Mouse (Mus musculus): Measurements from ENCODE around the gene Mymx. TPM values are rescaled to one million over a fixed set of nuclear protein-coding genes. Genes with fewer than 3 reads are reported as not detected.

The Mymx gene
- polyA plus RNA-seq, 1 experiment from 2014 or later, result not detected

- Histone ChIP-seq H3K4me2 (ENCODE audit: low read length) (peak overlapping the region; percentile 99), H3K36me3 (ENCODE audit: control insufficient read depth, insufficient read depth, low read length) (peaks cover 24% of the 10 kb centered on the region), H3K9me3 (ENCODE audit: control insufficient read depth, low read length) (no peaks in the 10 kb centered on the region), H3K4me3 (ENCODE audit: control insufficient read depth in 1 of 2, insufficient read depth in 1 of 2, low read depth in 1 of 2, low read length in 2 of 2) (peak overlapping the region; percentile 12 to 19; a peak in 2 of 4 replicates), H3K27ac (replicated peaks in 1 of 2; ENCODE audit: control insufficient read depth in 1 of 2, insufficient read depth in 1 of 2, low read depth in 2 of 2, low read length in 2 of 2) (peak overlapping the region; percentile 47 to 74), H3K9ac (ENCODE audit: low read length) (peak overlapping the region; percentile 55), H3K4me1 (ENCODE audit: control insufficient read depth in 2 of 2, insufficient read depth in 2 of 2, low read length in 2 of 2) (peaks cover 46 to 54% of the 10 kb centered on the region in 2 experiments), H3K27me3 (ENCODE audit: control insufficient read depth, insufficient read depth, low read length) (no peaks in the 10 kb centered on the region)
- 27% methylated on average over 8 of the region's 8 CpGs for WGBS
- no peak for ATAC-seq (ENCODE audit: insufficient number of reproducible peaks, insufficient read depth, low FRiP score, low read depth)
Measured at GRCm38 (mm10) chr17:45592606-45593431, 9.1 kb downstream of the Mymx start.

GRCm38 (mm10) chr17:45591701-45592605 lies 9.9 kb downstream of the Mymx start:
- peak overlapping the region; percentile 99 for H3K4me2 ChIP-seq (ENCODE audit: low read length)
- no peaks in the 10 kb centered on the region for H3K27me3 ChIP-seq (ENCODE audit: control insufficient read depth, insufficient read depth, low read length)
- H3K4me1 ChIP-seq (ENCODE audit: control insufficient read depth in 2 of 2, insufficient read depth in 2 of 2, low read length in 2 of 2), result peaks cover 43 to 51% of the 10 kb centered on the region in 2 experiments
- H3K36me3 ChIP-seq (ENCODE audit: control insufficient read depth, insufficient read depth, low read length), result peaks cover 32% of the 10 kb centered on the region
- ATAC-seq (ENCODE audit: insufficient number of reproducible peaks, insufficient read depth, low FRiP score, low read depth), result peak; percentile 1; the same call in 1 of the 2 replicates
- H3K4me3 ChIP-seq (ENCODE audit: control insufficient read depth in 1 of 2, insufficient read depth in 1 of 2, low read depth in 1 of 2, low read length in 2 of 2), result peak overlapping the region; percentile 12 to 19; a peak in 3 of 4 replicates
- peak overlapping the region; percentile 47 to 74 for H3K27ac ChIP-seq (replicated peaks in 1 of 2; ENCODE audit: control insufficient read depth in 1 of 2, insufficient read depth in 1 of 2, low read depth in 2 of 2, low read length in 2 of 2)
- no peaks in the 10 kb centered on the region for H3K9me3 ChIP-seq (ENCODE audit: control insufficient read depth, low read length)
- WGBS, result 37% methylated on average over 16 of the region's 16 CpGs
- peak overlapping the region; percentile 55 for H3K9ac ChIP-seq (ENCODE audit: low read length)

GRCm38 (mm10) chr17:45590410-45590809 lies 11.5 kb downstream of the Mymx start:
- no peak overlapping the region for H3K9ac ChIP-seq (ENCODE audit: low read length)
- 78% methylated on average over 6 of the region's 6 CpGs for WGBS
- no peak for ATAC-seq (ENCODE audit: insufficient number of reproducible peaks, insufficient read depth, low FRiP score, low read depth)
- peaks cover 41 to 45% of the 10 kb centered on the region in 2 experiments for H3K4me1 ChIP-seq (ENCODE audit: control insufficient read depth in 2 of 2, insufficient read depth in 2 of 2, low read length in 2 of 2)
- no peak overlapping the region for H3K27ac ChIP-seq (replicated peaks in 1 of 2; ENCODE audit: control insufficient read depth in 1 of 2, insufficient read depth in 1 of 2, low read depth in 2 of 2, low read length in 2 of 2)
- H3K4me3 ChIP-seq (ENCODE audit: control insufficient read depth in 1 of 2, insufficient read depth in 1 of 2, low read depth in 1 of 2, low read length in 2 of 2), result no peak overlapping the region
- H3K4me2 ChIP-seq (ENCODE audit: low read length), result no peak overlapping the region
- H3K9me3 ChIP-seq (ENCODE audit: control insufficient read depth, low read length), result no peaks in the 10 kb centered on the region
- peaks cover 42% of the 10 kb centered on the region for H3K36me3 ChIP-seq (ENCODE audit: control insufficient read depth, insufficient read depth, low read length)
- H3K27me3 ChIP-seq (ENCODE audit: control insufficient read depth, insufficient read depth, low read length), result no peaks in the 10 kb centered on the region

- Histone ChIP-seq H3K9me3 (ENCODE audit: control insufficient read depth, low read length) (no peaks in the 10 kb centered on the region), H3K9ac (ENCODE audit: low read length) (no peak overlapping the region), H3K4me1 (ENCODE audit: control insufficient read depth in 2 of 2, insufficient read depth in 2 of 2, low read length in 2 of 2) (peaks cover 43% of the 10 kb centered on the region in 2 experiments), H3K27ac (replicated peaks in 1 of 2; ENCODE audit: control insufficient read depth in 1 of 2, insufficient read depth in 1 of 2, low read depth in 2 of 2, low read length in 2 of 2) (no peak overlapping the region), H3K27me3 (ENCODE audit: control insufficient read depth, insufficient read depth, low read length) (no peaks in the 10 kb centered on the region), H3K4me3 (ENCODE audit: control insufficient read depth in 1 of 2, insufficient read depth in 1 of 2, low read depth in 1 of 2, low read length in 2 of 2) (no peak overlapping the region), H3K36me3 (ENCODE audit: control insufficient read depth, insufficient read depth, low read length) (peaks cover 42% of the 10 kb centered on the region), H3K4me2 (ENCODE audit: low read length) (no peak overlapping the region)
- WGBS, result 88% methylated on average over 8 of the region's 8 CpGs
- ATAC-seq (ENCODE audit: insufficient number of reproducible peaks, insufficient read depth, low FRiP score, low read depth), result no peak
Measured at GRCm38 (mm10) chr17:45589844-45590243, 12.1 kb downstream of the Mymx start.

- H3K4me1 ChIP-seq (ENCODE audit: control insufficient read depth in 2 of 2, insufficient read depth in 2 of 2, low read length in 2 of 2), result peaks cover 43 to 44% of the 10 kb centered on the region in 2 experiments
Measured at GRCm38 (mm10) chr17:45589236-45589635, 12.7 kb downstream of the Mymx start.

GRCm38 (mm10) chr17:45588370-45588769 lies 13.5 kb downstream of the Mymx start:
- 87% methylated on average over 7 of the region's 7 CpGs for WGBS
- Histone ChIP-seq H3K27me3 (ENCODE audit: control insufficient read depth, insufficient read depth, low read length) (no peaks in the 10 kb centered on the region), H3K27ac (replicated peaks in 1 of 2; ENCODE audit: control insufficient read depth in 1 of 2, insufficient read depth in 1 of 2, low read depth in 2 of 2, low read length in 2 of 2) (no peak overlapping the region), H3K4me1 (ENCODE audit: control insufficient read depth in 2 of 2, insufficient read depth in 2 of 2, low read length in 2 of 2) (peaks cover 39 to 44% of the 10 kb centered on the region in 2 experiments), H3K9ac (ENCODE audit: low read length) (no peak overlapping the region), H3K4me3 (ENCODE audit: control insufficient read depth in 1 of 2, insufficient read depth in 1 of 2, low read depth in 1 of 2, low read length in 2 of 2) (no peak overlapping the region), H3K36me3 (ENCODE audit: control insufficient read depth, insufficient read depth, low read length) (peaks cover 42% of the 10 kb centered on the region), H3K9me3 (ENCODE audit: control insufficient read depth, low read length) (no peaks in the 10 kb centered on the region), H3K4me2 (ENCODE audit: low read length) (no peak overlapping the region)
- no peak for ATAC-seq (ENCODE audit: insufficient number of reproducible peaks, insufficient read depth, low FRiP score, low read depth)

More at GRCm38 (mm10) chr17:45589236-45589635, 12.7 kb downstream of the Mymx start:
- no peaks in the 10 kb centered on the region for H3K27me3 ChIP-seq (ENCODE audit: control insufficient read depth, insufficient read depth, low read length)
- no peak overlapping the region for H3K27ac ChIP-seq (replicated peaks in 1 of 2; ENCODE audit: control insufficient read depth in 1 of 2, insufficient read depth in 1 of 2, low read depth in 2 of 2, low read length in 2 of 2)
- peaks cover 42% of the 10 kb centered on the region for H3K36me3 ChIP-seq (ENCODE audit: control insufficient read depth, insufficient read depth, low read length)
- H3K9me3 ChIP-seq (ENCODE audit: control insufficient read depth, low read length), result no peaks in the 10 kb centered on the region
- no peak overlapping the region for H3K4me3 ChIP-seq (ENCODE audit: control insufficient read depth in 1 of 2, insufficient read depth in 1 of 2, low read depth in 1 of 2, low read length in 2 of 2)
- no peak for ATAC-seq (ENCODE audit: insufficient number of reproducible peaks, insufficient read depth, low FRiP score, low read depth)
- WGBS, result 95% methylated on average over 7 of the region's 7 CpGs
- no peak overlapping the region for H3K4me2 ChIP-seq (ENCODE audit: low read length)
- no peak overlapping the region for H3K9ac ChIP-seq (ENCODE audit: low read length)

- H3K27me3 ChIP-seq (ENCODE audit: control insufficient read depth, insufficient read depth, low read length), result no peaks in the 10 kb centered on the region
- H3K4me2 ChIP-seq (ENCODE audit: low read length), result no peak overlapping the region
- no peak for ATAC-seq (ENCODE audit: insufficient number of reproducible peaks, insufficient read depth, low FRiP score, low read depth)
- peaks cover 24 to 34% of the 10 kb centered on the region in 2 experiments for H3K4me1 ChIP-seq (ENCODE audit: control insufficient read depth in 2 of 2, insufficient read depth in 2 of 2, low read length in 2 of 2)
- peaks cover 42% of the 10 kb centered on the region for H3K36me3 ChIP-seq (ENCODE audit: control insufficient read depth, insufficient read depth, low read length)
- WGBS, result 94% methylated on average over 3 of the region's 3 CpGs
- H3K27ac ChIP-seq (replicated peaks in 1 of 2; ENCODE audit: control insufficient read depth in 1 of 2, insufficient read depth in 1 of 2, low read depth in 2 of 2, low read length in 2 of 2), result peak overlapping the region in 1 of 2 experiments; percentile 90; a peak in 1 of 4 replicates
- no peaks in the 10 kb centered on the region for H3K9me3 ChIP-seq (ENCODE audit: control insufficient read depth, low read length)
- H3K4me3 ChIP-seq (ENCODE audit: control insufficient read depth in 1 of 2, insufficient read depth in 1 of 2, low read depth in 1 of 2, low read length in 2 of 2), result no peak overlapping the region
- H3K9ac ChIP-seq (ENCODE audit: low read length), result no peak overlapping the region
Measured at GRCm38 (mm10) chr17:45586449-45586837, 15.5 kb downstream of the Mymx start.

Data from heart, embryonic 14.5 days (tissue).